Mouse (Mus musculus): ENCODE results near the gene Trpd52l3. TPM values are rescaled to one million over a fixed set of nuclear protein-coding genes. Genes with fewer than 3 reads are reported as not detected.
A peak's percentile ranks its signal among the peaks of the same experiment; 100 is the strongest.

Gene Trpd52l3
- polyA plus RNA-seq, 1 experiment from 2014 or later, result not detected

- peak overlapping the region; percentile 99 for H3K4me3 ChIP-seq (replicated peaks)
- peaks cover 49% of the 10 kb centered on the region for H3K4me1 ChIP-seq
- H3K36me3 ChIP-seq (replicated peaks), result no peaks in the 10 kb centered on the region
- no peak for ATAC-seq (ENCODE audit: low FRiP score)
- H3K27ac ChIP-seq, result peak overlapping the region; percentile 96; the same call in 1 of the 2 replicates
- peak overlapping the region; percentile 71 for H3K4me2 ChIP-seq
- WGBS, result 5% methylated on average over 7 of the region's 7 CpGs
- H3K9ac ChIP-seq, result peak overlapping the region; percentile 100
- H3K27me3 ChIP-seq, result no peaks in the 10 kb centered on the region
- no peaks in the 10 kb centered on the region for H3K9me3 ChIP-seq
Observed at GRCm38 (mm10) chr19:30031468-30031931, 27.9 kb downstream of the Trpd52l3 start.

DNA sequence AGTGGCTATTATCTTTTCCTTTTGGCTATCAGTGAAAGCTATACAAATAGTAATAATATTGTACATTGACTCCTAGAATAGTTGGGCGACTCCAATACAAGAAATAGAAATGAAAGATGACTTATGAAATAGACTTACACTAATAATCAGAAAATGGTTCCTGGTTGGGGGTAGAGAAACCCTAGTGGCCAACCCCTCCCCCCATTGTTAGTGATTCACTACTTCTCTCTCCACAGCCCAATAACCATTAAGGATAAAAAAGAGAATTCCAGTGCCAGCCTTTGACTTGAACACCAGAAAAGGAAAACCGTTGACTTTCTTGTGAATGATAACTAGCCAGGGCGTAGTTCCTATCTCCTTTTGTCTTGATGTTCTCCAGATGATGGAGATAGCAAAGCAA is 28.6 kb downstream of the Trpd52l3 start:
- H3K4me3 ChIP-seq (replicated peaks), result peak overlapping the region; percentile 99
- H3K27me3 ChIP-seq, result no peaks in the 10 kb centered on the region
- peaks cover 54% of the 10 kb centered on the region for H3K4me1 ChIP-seq
- peak overlapping the region; percentile 100; the same call in 1 of the 2 replicates for H3K9ac ChIP-seq
- no peak for ATAC-seq (ENCODE audit: low FRiP score)
- WGBS, result 72% methylated on average over 3 of the region's 3 CpGs
- no peaks in the 10 kb centered on the region for H3K36me3 ChIP-seq (replicated peaks)
- no peak overlapping the region for H3K27ac ChIP-seq
- no peaks in the 10 kb centered on the region for H3K9me3 ChIP-seq
- peak overlapping the region; percentile 71 for H3K4me2 ChIP-seq

DNA sequence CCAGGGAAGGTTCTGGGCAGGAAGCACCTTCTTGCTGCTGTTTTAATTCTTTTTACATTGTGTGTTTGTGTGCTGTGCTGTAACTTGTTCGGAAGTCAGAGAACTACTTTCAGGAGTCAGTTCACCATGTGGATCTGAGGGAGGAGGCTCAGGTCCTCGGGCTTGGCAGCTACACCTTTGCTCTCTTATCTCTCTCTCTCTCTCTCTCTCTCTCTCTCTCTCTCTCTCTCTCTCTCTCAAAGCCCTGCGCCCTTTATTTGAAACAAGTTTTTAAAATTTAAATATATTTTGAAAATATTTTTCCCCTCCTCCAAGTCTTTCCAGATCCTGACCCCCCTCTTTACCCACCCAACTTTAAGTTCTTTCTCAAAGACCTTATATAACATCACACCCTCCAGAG is 31.8 kb downstream of the Trpd52l3 start:
- H3K4me1 ChIP-seq, result peaks cover 42% of the 10 kb centered on the region
- H3K9ac ChIP-seq, result no peak overlapping the region
- no peaks in the 10 kb centered on the region for H3K9me3 ChIP-seq
- H3K27me3 ChIP-seq, result no peaks in the 10 kb centered on the region
- H3K36me3 ChIP-seq (replicated peaks), result 0 out of 2 replicates have a peak, but pooled peaks cover 3% of the 10 kb centered on the region
- H3K4me2 ChIP-seq, result no peak overlapping the region
- H3K4me3 ChIP-seq (replicated peaks), result no peak overlapping the region
- H3K27ac ChIP-seq, result no peak overlapping the region
- WGBS, result 74% methylated on average over 3 of the region's 3 CpGs
- no peak for ATAC-seq (ENCODE audit: low FRiP score)

GRCm38 (mm10) chr19:30043691-30044090 is 40.1 kb downstream of the Trpd52l3 start:
- no peak overlapping the region for H3K9ac ChIP-seq
- no peak overlapping the region for H3K27ac ChIP-seq
- H3K4me3 ChIP-seq (replicated peaks), result no peak overlapping the region
- H3K9me3 ChIP-seq, result no peaks in the 10 kb centered on the region
- peaks cover 41% of the 10 kb centered on the region for H3K36me3 ChIP-seq (replicated peaks)
- no peaks in the 10 kb centered on the region for H3K27me3 ChIP-seq
- WGBS, result 98% methylated on average over 2 of the region's 2 CpGs
- no peaks in the 10 kb centered on the region for H3K4me1 ChIP-seq
- ATAC-seq (ENCODE audit: low FRiP score), result no peak
- no peak overlapping the region for H3K4me2 ChIP-seq

GRCm38 (mm10) chr19:30044630-30045029 is 41.0 kb downstream of the Trpd52l3 start:
- H3K27me3 ChIP-seq, result no peaks in the 10 kb centered on the region
- H3K9me3 ChIP-seq, result no peaks in the 10 kb centered on the region
- no peak overlapping the region for H3K4me3 ChIP-seq (replicated peaks)
- no peak overlapping the region for H3K4me2 ChIP-seq
- no peak overlapping the region for H3K27ac ChIP-seq
- ATAC-seq (ENCODE audit: low FRiP score), result no peak
- peaks cover 41% of the 10 kb centered on the region for H3K36me3 ChIP-seq (replicated peaks)
- no peak overlapping the region for H3K9ac ChIP-seq
- 93% methylated on average over 1 of the region's 1 CpGs for WGBS
- H3K4me1 ChIP-seq, result peaks cover 3% of the 10 kb centered on the region; the same call in 1 of the 2 replicates

GRCm38 (mm10) chr19:30045857-30046256 is 42.3 kb downstream of the Trpd52l3 start:
- H3K9me3 ChIP-seq, result no peaks in the 10 kb centered on the region
- no peak overlapping the region for H3K4me2 ChIP-seq
- WGBS, result 56% methylated on average over 1 of the region's 1 CpGs
- H3K36me3 ChIP-seq (replicated peaks), result peaks cover 44% of the 10 kb centered on the region
- H3K27ac ChIP-seq, result no peak overlapping the region
- H3K4me3 ChIP-seq (replicated peaks), result no peak overlapping the region
- ATAC-seq (ENCODE audit: low FRiP score), result no peak
- H3K9ac ChIP-seq, result no peak overlapping the region
- peaks cover 3% of the 10 kb centered on the region; the same call in 1 of the 2 replicates for H3K4me1 ChIP-seq
- no peaks in the 10 kb centered on the region for H3K27me3 ChIP-seq

DNA sequence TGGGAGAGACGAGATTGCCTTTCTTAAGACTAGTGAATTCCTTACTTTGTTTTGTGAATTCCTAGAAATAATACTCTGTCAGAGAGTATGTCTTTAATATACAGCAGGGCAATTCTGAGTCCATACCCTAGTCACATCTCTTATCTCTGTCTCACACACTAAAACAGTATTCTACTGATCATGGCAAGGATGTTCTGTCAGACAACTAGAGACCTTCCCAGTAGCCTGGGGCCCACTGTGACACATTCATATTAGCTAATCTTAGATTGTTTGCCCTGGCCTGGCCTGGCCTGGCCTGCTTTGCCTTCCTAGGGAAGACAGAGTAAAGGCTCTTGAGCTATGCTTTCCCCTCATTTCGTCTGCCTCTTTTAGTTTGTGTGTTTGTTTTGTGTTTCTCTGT is 47.0 kb downstream of the Trpd52l3 start:
- Histone ChIP-seq H3K9me3 (no peaks in the 10 kb centered on the region), H3K27me3 (no peaks in the 10 kb centered on the region), H3K4me2 (no peak overlapping the region), H3K36me3 (replicated peaks) (peaks cover 30% of the 10 kb centered on the region), H3K4me1 (peaks cover 3% of the 10 kb centered on the region; the same call in 1 of the 2 replicates), H3K9ac (no peak overlapping the region), H3K4me3 (replicated peaks) (no peak overlapping the region), H3K27ac (no peak overlapping the region)
- ATAC-seq (ENCODE audit: low FRiP score), result no peak
- WGBS, result 78% methylated on average over 2 of the region's 2 CpGs

- Histone ChIP-seq H3K4me2 (no peak overlapping the region), H3K27ac (no peak overlapping the region), H3K9me3 (no peaks in the 10 kb centered on the region), H3K4me3 (replicated peaks) (no peak overlapping the region), H3K36me3 (replicated peaks) (peaks cover 27% of the 10 kb centered on the region), H3K4me1 (peaks cover 3% of the 10 kb centered on the region; the same call in 1 of the 2 replicates), H3K9ac (no peak overlapping the region), H3K27me3 (no peaks in the 10 kb centered on the region)
- WGBS, result 93% methylated on average over 3 of the region's 3 CpGs
- ATAC-seq (ENCODE audit: low FRiP score), result no peak
Observed at GRCm38 (mm10) chr19:30051479-30051878, 47.9 kb downstream of the Trpd52l3 start.

- WGBS, result 82% methylated on average over 2 of the region's 2 CpGs
- Histone ChIP-seq H3K4me1 (peaks cover 3% of the 10 kb centered on the region; the same call in 1 of the 2 replicates), H3K36me3 (replicated peaks) (peaks cover 12% of the 10 kb centered on the region; the same call in 1 of the 2 replicates), H3K27ac (no peak overlapping the region), H3K27me3 (no peaks in the 10 kb centered on the region), H3K9me3 (no peaks in the 10 kb centered on the region), H3K4me2 (no peak overlapping the region), H3K4me3 (replicated peaks) (no peak overlapping the region), H3K9ac (no peak overlapping the region)
- no peak for ATAC-seq (ENCODE audit: low FRiP score)
Observed at GRCm38 (mm10) chr19:30054218-30054617, 50.6 kb downstream of the Trpd52l3 start.

Other genes with a start within 250 kb of the Trpd52l3 start
- gene 9930021J03Rik, start 197.8 kb upstream of the Trpd52l3 start, polyA plus RNA-seq (2016; fragmentation: Nextera tagmentation; extraction: Ambion mirVana), result 7.7 and 8.2 TPM in 2 replicates
- 38.2 and 40.7 TPM in 2 replicates for gene Ranbp6, start 190.8 kb upstream of the Trpd52l3 start, polyA plus RNA-seq (2016; fragmentation: Nextera tagmentation; extraction: Ambion mirVana)
- 0.52 and 0.62 TPM in 2 replicates for gene Il33, start 78.7 kb upstream of the Trpd52l3 start, polyA plus RNA-seq (2016; fragmentation: Nextera tagmentation; extraction: Ambion mirVana)
- gene Uhrf2, start 26.7 kb downstream of the Trpd52l3 start, polyA plus RNA-seq (2016; fragmentation: Nextera tagmentation; extraction: Ambion mirVana), result 88.3 and 94.6 TPM in 2 replicates
- gene Gldc, start 171.6 kb downstream of the Trpd52l3 start, polyA plus RNA-seq (2016; fragmentation: Nextera tagmentation; extraction: Ambion mirVana), result 44.9 and 51.8 TPM in 2 replicates
- not detected in 2 replicates for gene Mbl2, start 229.2 kb downstream of the Trpd52l3 start, polyA plus RNA-seq (2016; fragmentation: Nextera tagmentation; extraction: Ambion mirVana)

Measured in forebrain, embryonic 12.5 days (tissue).